Mouse (Mus musculus) left cerebral cortex, adult 11 months (tissue): ENCODE results near the gene Itm2c.

ENCODE experiments used
- DNase-seq: peaks from one replicate; pipeline ENCODE4 v3.0.0; 2022; ENCODE audit warnings: low spot score

The Itm2c gene

GRCm38 (mm10) chr1:85933631-85934465 is 39.8 kb downstream of the Itm2c start:
- no peak for DNase-seq

GRCm38 (mm10) chr1:85934560-85934959 is 40.5 kb downstream of the Itm2c start:
- no peak for DNase-seq

- no peak for DNase-seq
Observed at GRCm38 (mm10) chr1:85935148-85935852, 41.2 kb downstream of the Itm2c start.

DNA sequence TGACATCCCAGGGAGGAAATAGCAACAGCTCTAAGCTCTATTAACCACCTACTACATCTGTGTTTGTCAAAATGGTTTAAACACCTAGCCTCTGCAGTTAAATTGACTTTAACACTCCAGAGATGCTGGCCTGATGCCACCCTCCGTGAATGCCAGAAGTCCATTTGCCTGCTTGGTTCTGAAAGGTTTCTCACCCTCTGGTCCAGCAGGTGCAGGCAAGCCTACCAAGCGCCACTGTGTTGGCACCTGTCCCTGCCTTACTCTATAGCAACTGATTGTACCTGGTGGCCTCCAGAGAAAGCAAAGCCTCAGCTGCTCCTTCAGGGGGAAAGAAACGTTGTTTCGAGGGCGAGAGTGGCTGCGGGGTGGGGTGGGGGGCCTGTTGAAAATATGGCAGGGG is 42.2 kb downstream of the Itm2c start:
- DNase-seq: no peak

DNA sequence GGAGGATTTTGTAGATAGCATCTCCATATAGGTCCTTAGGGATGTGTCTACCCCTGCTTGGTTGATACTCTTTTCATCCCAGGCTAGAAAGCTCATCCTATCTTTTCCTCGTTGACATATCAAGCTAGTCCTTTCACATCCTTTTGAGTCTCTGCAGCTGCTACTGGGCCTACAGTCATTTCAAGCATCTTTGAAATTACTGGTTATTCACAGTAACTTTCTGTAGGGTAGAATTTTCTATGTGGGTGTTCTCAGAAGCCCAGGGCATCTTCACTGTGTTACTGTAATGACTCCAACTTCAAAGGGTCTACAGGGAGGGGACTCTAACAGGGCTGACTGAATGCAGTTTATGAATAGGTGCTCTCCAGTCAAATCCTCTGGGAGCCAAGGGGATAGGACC is 43.2 kb downstream of the Itm2c start:
- DNase-seq: no peak

DNA sequence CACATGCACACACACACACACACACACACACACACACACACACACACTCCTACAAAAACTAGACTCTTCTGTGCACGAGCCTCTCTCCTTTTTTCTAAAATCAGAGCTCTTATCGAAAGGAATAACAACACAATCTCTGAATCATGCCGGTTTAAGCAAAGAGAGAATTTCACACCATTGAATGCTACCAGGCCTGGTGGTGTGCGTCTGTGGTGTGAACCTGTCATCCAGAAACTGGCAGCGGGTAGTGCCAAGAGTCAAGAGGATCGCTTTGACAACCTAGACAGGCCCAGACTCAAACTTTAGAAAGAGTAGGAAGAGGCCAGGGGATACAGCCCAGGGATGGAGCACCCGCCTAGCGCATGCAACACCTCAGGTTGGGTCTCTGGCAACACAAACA is 48.2 kb downstream of the Itm2c start:
- DNase-seq: no peak

DNA sequence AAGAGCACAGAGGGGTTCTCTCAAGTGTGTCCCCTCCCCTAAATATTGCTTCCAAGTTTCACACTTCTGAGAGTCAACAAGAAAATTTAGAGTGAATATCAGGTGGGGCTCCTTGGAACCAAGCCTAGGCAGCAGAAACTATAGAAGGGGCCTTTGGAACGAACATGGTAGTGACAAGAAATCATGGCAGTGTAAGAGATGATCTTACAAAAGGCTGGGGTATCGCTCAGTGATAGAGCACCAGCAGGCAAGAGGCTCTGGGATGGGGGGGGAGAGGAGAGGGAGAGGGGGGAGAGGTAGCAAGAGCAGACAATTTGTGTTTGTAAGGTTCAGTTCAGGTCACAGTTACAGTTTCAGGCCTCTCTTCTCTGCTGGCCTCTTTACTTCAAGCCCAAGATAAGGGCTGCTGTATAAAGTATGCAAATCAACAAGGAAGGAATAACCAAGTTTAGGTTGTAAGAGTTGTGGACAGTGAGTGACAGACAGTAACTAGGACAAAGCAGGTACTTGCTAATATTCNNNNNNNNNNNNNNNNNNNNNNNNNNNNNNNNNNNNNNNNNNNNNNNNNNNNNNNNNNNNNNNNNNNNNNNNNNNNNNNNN is 55.1 kb downstream of the Itm2c start:
- no peak for DNase-seq

- no peak for DNase-seq
Observed at GRCm38 (mm10) chr1:85955150-85955549, 61.1 kb downstream of the Itm2c start.

DNA sequence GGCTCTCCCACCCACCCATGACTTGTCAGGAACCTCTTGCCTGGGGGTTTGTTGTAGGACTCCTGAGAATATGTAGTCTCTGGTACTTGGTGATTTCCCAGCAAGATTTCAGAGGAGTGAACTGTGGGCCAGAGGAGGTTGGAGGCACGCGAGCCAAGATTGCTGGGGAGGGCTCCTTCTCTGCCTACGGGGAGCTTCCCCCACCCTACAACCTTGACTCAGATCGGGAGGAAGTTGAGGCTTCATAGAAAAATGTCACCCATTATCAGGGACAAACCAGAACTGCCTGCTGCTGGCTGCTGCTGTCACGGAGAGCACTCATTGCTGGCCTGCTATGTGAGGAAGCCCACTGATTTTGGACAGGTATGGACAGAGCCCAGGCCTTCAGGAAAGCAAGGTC is 63.2 kb downstream of the Itm2c start:
- no peak for DNase-seq

DNA sequence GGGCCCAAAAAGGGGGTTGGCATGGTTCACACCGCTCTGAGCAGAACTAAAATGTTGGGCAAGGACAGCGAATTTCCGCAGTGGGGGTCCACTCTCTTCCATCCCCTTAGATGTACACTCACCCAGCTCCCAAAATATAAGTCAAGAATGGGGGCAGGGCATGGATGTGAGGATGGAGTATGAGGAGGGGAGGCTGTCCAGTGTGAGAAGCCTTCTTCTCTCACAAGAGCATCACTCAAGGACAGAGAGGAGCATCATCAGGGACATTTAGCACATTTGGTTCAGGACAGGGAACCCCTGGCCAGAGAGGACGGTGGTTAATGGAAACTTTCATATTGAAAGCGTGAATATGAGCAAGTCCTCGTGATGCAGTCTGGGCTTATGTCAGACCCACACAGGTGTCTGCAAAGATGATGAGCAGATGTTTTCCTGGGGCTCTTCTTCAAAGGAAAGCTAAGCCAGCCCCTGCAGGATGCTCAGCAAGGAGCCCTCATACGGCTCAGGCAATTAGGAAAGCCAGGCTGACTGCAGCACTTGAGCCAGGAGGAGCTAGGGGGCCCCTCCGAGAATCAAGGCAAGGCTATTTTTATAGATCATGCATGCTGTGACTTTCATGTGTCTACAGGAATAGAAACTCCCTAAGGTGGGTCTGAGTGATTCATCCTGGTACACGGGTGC is 64.0 kb downstream of the Itm2c start:
- no peak for DNase-seq
